Mouse (Mus musculus) brain, embryonic 14.5 days (tissue): ENCODE data around the gene Ccdc78. TPM values are rescaled to one million over a fixed set of nuclear protein-coding genes. Genes with fewer than 3 reads are reported as not detected.
"Not testable (repeated sequence)": the region's sequence is repeated elsewhere in the genome, so short reads cannot be mapped to it uniquely, and the experiment has no call there.

Experiments used
- DNase-seq: peaks from one replicate; pipeline ENCODE4 v3.0.0-alpha.2; 2011; ENCODE audit warnings: low read depth
- CTCF ChIP-seq: fragments of 200-500 bp; IDR thresholded peaks from 2 replicates; pipeline ENCODE4 v1.5.1; 2012; ENCODE audit warnings: inconsistent platforms, mild to moderate bottlenecking, moderate library complexity, borderline replicate concordance; ENCODE audit not compliant: insufficient read depth, insufficient read length; ENCODE audit errors: extremely low read depth
- POLR2A ChIP-seq: fragments of 200-500 bp; IDR thresholded peaks from 2 replicates; pipeline ENCODE4 v1.6.1; 2012; ENCODE audit warnings: mild to moderate bottlenecking, inconsistent platforms, borderline replicate concordance; ENCODE audit not compliant: poor library complexity, insufficient read depth, insufficient read length, severe bottlenecking; ENCODE audit errors: extremely low read depth
- polyA plus RNA-seq: library from polyadenylated mRNA; depleted of rRNA; stranded (reverse); fragments of >200 nt; gene quantifications from 2 replicates; pipeline ENCODE4 v1.2.3, GENCODE M21; 2012

Ccdc78 gene
- polyA plus RNA-seq, 1 experiment, result 0.08 TPM

GRCm38 (mm10) chr17:25807452-25807851 lies 21.1 kb downstream of the Ccdc78 start:
- TF ChIP-seq CTCF, result peak; percentile 9; the same call in 1 of the 2 replicates
- DNase-seq, result not testable (repeated sequence)

- no peak for DNase-seq
These were observed 21.6 kb downstream of the Ccdc78 start for GRCm38 (mm10) chr17:25808028-25808427.

GRCm38 (mm10) chr17:25808789-25809605 lies 22.6 kb downstream of the Ccdc78 start, which contains the start of gene Fbxl16:
TSS of gene Fbxl16 (plus strand) at chr17:25809085.
- peak; percentile 98 for DNase-seq
- peak; percentile 17; the same call in 1 of the 2 replicates for TF ChIP-seq CTCF
- TF ChIP-seq POLR2A, result peak; percentile 68

More at GRCm38 (mm10) chr17:25808028-25808427, 21.6 kb downstream of the Ccdc78 start:
- TF ChIP-seq POLR2A (no peak), CTCF (no peak)

GRCm38 (mm10) chr17:25809606-25810340 lies 23.4 kb downstream of the Ccdc78 start:
- peak; percentile 79 for DNase-seq
- TF ChIP-seq POLR2A, result no peak
- no peak for TF ChIP-seq CTCF

- TF ChIP-seq CTCF (no peak), POLR2A (no peak)
- no peak for DNase-seq
These were observed 24.5 kb downstream of the Ccdc78 start for GRCm38 (mm10) chr17:25810890-25811289.

GRCm38 (mm10) chr17:25813471-25813870 lies 27.1 kb downstream of the Ccdc78 start:
- TF ChIP-seq POLR2A (no peak), CTCF (peak; percentile 54; the same call in 1 of the 2 replicates)

GRCm38 (mm10) chr17:25817662-25818061 lies 31.3 kb downstream of the Ccdc78 start:
- DNase-seq, result no peak

More at GRCm38 (mm10) chr17:25813471-25813870, 27.1 kb downstream of the Ccdc78 start:
- DNase-seq, result peak; percentile 67

GRCm38 (mm10) chr17:25818851-25819780 lies 32.7 kb downstream of the Ccdc78 start:
- TF ChIP-seq CTCF (no peak), POLR2A (no peak)
- DNase-seq, result no peak

More at GRCm38 (mm10) chr17:25817662-25818061, 31.3 kb downstream of the Ccdc78 start:
- no peak for TF ChIP-seq POLR2A
- no peak for TF ChIP-seq CTCF

- TF ChIP-seq CTCF (no peak), POLR2A (peak; percentile 24; the same call in 1 of the 2 replicates)
- DNase-seq, result peak; percentile 97
These were observed 37.1 kb downstream of the Ccdc78 start, which contains the start of gene Wdr24 for GRCm38 (mm10) chr17:25823452-25823851. TSS of gene Wdr24 (plus strand) at chr17:25823627.

GRCm38 (mm10) chr17:25824362-25825142 lies 38.2 kb downstream of the Ccdc78 start:
- DNase-seq, result no peak

GRCm38 (mm10) chr17:25825311-25825710 lies 38.9 kb downstream of the Ccdc78 start:
- TF ChIP-seq CTCF (no peak), POLR2A (no peak)
- no peak for DNase-seq

More at GRCm38 (mm10) chr17:25824362-25825142, 38.2 kb downstream of the Ccdc78 start:
- no peak for TF ChIP-seq CTCF
- TF ChIP-seq POLR2A, result no peak
